Mouse (Mus musculus): ENCODE data around the gene Rnf149. TPM values are rescaled to one million over a fixed set of nuclear protein-coding genes. Genes with fewer than 3 reads are reported as not detected.

Gene Rnf149
- total and polyA plus RNA-seq, 3 experiments, result 12.6 to 32.3 (median 21.5) TPM

- no peak overlapping the region for H3K4me2 ChIP-seq (ENCODE audit: insufficient read depth, low read depth, poor library complexity, severe bottlenecking)
- dilution Hi-C loops (cut with MboI; ENCODE audit: extremely low pct_ligation_motif_present, extremely low pct_unique_long_range_greater_than_20kb, low sequenced_read_pairs), result no loop called here
- no peak overlapping the region for H3K27ac ChIP-seq (ENCODE audit: insufficient read depth, low read depth)
- 0 out of 4 replicates have a peak, but pooled peaks cover 0 to 6% of the 10 kb centered on the region in 2 experiments for H3K4me1 ChIP-seq (ENCODE audit: control insufficient read depth in 1 of 2, insufficient read depth in 2 of 2)
- H3K79me2 ChIP-seq (replicated peaks; ENCODE audit: control insufficient read depth, extremely low read depth, insufficient read depth, poor library complexity, severe bottlenecking), result no peaks in the 10 kb centered on the region
- peaks cover 8% of the 10 kb centered on the region for H3K27me3 ChIP-seq (replicated peaks)
- TF ChIP-seq POLR2AphosphoS2 (IDR thresholded peaks at IDR 0.05; ENCODE audit: low read depth, low read length), result no peak
- TF ChIP-seq USF1 (IDR thresholded peaks at IDR 0.05; ENCODE audit: low read depth, low read length), result no peak
- no peak for TF ChIP-seq MXI1 (IDR thresholded peaks at IDR 0.05; ENCODE audit: low read depth, low read length)
- no peak for TF ChIP-seq ZMIZ1 (IDR thresholded peaks at IDR 0.05; ENCODE audit: low read depth, low read length)
- TF ChIP-seq USF2 (conservative IDR thresholded peaks at IDR 0.05; ENCODE audit: low read depth, low read length), result no peak
- TF ChIP-seq ELF1 (IDR thresholded peaks at IDR 0.05; ENCODE audit: low read depth, low read length), result no peak
- no peak for TF ChIP-seq KAT2A (IDR thresholded peaks at IDR 0.05; ENCODE audit: insufficient replicate concordance, low read length)
- TF ChIP-seq MEF2A (IDR thresholded peaks at IDR 0.05; ENCODE audit: borderline replicate concordance, low read depth, low read length), result peak; percentile 42; the same call in 1 of the 2 replicates
- TF ChIP-seq IRF4 (IDR thresholded peaks at IDR 0.05; ENCODE audit: low read depth, low read length), result no peak
- no peak for TF ChIP-seq CHD1 (IDR thresholded peaks at IDR 0.05; ENCODE audit: low read depth, low read length)
- peak; percentile 60; the same call in 1 of the 2 replicates for TF ChIP-seq MYC (IDR thresholded peaks at IDR 0.05; ENCODE audit: low read depth, low read length)
- no peak for TF ChIP-seq EP300 (IDR thresholded peaks at IDR 0.05; ENCODE audit: low read length)
- no peak for TF ChIP-seq ZNF384 (IDR thresholded peaks at IDR 0.05; ENCODE audit: low read depth, low read length)
- no peak for TF ChIP-seq MAX (IDR thresholded peaks at IDR 0.05; ENCODE audit: low read length)
- TF ChIP-seq MAFK (IDR thresholded peaks at IDR 0.05; ENCODE audit: insufficient replicate concordance, low read length), result no peak
- TF ChIP-seq TBP (conservative IDR thresholded peaks at IDR 0.05; ENCODE audit: low read depth, low read length), result no peak
- no peak for TF ChIP-seq JUN (IDR thresholded peaks at IDR 0.05; ENCODE audit: insufficient read depth, low read depth, low read length)
- peak; percentile 78 to 91 for TF ChIP-seq CTCF (conservative IDR thresholded peaks at IDR 0.05 in 1 of 2, IDR thresholded peaks at IDR 0.05 in 1 of 2; ENCODE audit: low read depth in 2 of 2, low read length in 2 of 2)
- no peak for TF ChIP-seq ZC3H11A (IDR thresholded peaks at IDR 0.05; ENCODE audit: low read depth, low read length)
- TF ChIP-seq UBTF (IDR thresholded peaks at IDR 0.05; ENCODE audit: low read depth, low read length), result no peak
- TF ChIP-seq PAX5 (IDR thresholded peaks at IDR 0.05; ENCODE audit: low read length), result no peak
- no peak for TF ChIP-seq ZKSCAN1 (IDR thresholded peaks at IDR 0.05; ENCODE audit: borderline replicate concordance, low read depth, low read length)
- no peak for TF ChIP-seq GABPA (IDR thresholded peaks at IDR 0.05; ENCODE audit: insufficient replicate concordance, low read depth, low read length)
- no peak for TF ChIP-seq E2F4 (IDR thresholded peaks at IDR 0.05; ENCODE audit: insufficient replicate concordance, low read depth, low read length)
- peak; percentile 73 for TF ChIP-seq RAD21 (IDR thresholded peaks at IDR 0.05; ENCODE audit: low read depth, low read length)
- no peak for TF ChIP-seq POLR2A (IDR thresholded peaks at IDR 0.05; ENCODE audit: low read depth, low read length)
- no peak for TF ChIP-seq TCF12 (IDR thresholded peaks at IDR 0.05; ENCODE audit: low read depth, low read length)
- TF ChIP-seq MAZ (IDR thresholded peaks at IDR 0.05; ENCODE audit: low read depth, low read length), result no peak
- no peak for TF ChIP-seq NRF1 (IDR thresholded peaks at IDR 0.05; ENCODE audit: low read depth, low read length)
- no peak for TF ChIP-seq BHLHE40 (IDR thresholded peaks at IDR 0.05; ENCODE audit: low read depth, low read length)
- no peak for TF ChIP-seq SIN3A (IDR thresholded peaks at IDR 0.05; ENCODE audit: low read length)
- TF ChIP-seq JUND (conservative IDR thresholded peaks at IDR 0.05; ENCODE audit: low read depth, low read length), result no peak
- no peak for TF ChIP-seq ETS1 (conservative IDR thresholded peaks at IDR 0.05; ENCODE audit: low read depth, low read length)
- TF ChIP-seq HCFC1 (IDR thresholded peaks at IDR 0.05; ENCODE audit: low read depth, low read length), result no peak
- TF ChIP-seq RCOR1 (conservative IDR thresholded peaks at IDR 0.05; ENCODE audit: low read depth, low read length), result no peak
- peak; percentile 32 for TF ChIP-seq SMC3 (IDR thresholded peaks at IDR 0.05; ENCODE audit: low read depth, low read length)
- TF ChIP-seq NELFE (IDR thresholded peaks at IDR 0.05; ENCODE audit: low read depth, low read length), result no peak
- no peak for TF ChIP-seq CHD2 (IDR thresholded peaks at IDR 0.05; ENCODE audit: low read length)
- H3K9ac ChIP-seq (ENCODE audit: insufficient read depth, low read depth), result no peak overlapping the region
- H3K9me3 ChIP-seq (replicated peaks; ENCODE audit: low read length), result no peaks in the 10 kb centered on the region
- no peaks in the 10 kb centered on the region for H3K36me3 ChIP-seq (replicated peaks in 1 of 2; ENCODE audit: control insufficient read depth in 1 of 2, insufficient read depth in 1 of 2, low read length in 1 of 2)
- in situ Hi-C loops (cut with MboI; ENCODE audit: low pct_ligation_motif_present, low pct_unique_long_range_greater_than_20kb, low sequenced_read_pairs), result no loop called here
- DNase-seq (ENCODE audit: extremely low read depth), result peak; percentile 82
- no peak overlapping the region for H3K4me3 ChIP-seq (replicated peaks in 1 of 3; ENCODE audit: low read depth in 2 of 3, low read length in 2 of 3, poor library complexity in 1 of 3)
These were observed 46.8 kb downstream of the Rnf149 start for GRCm38 (mm10) chr1:39530258-39530943.
